Mouse (Mus musculus) kidney, postnatal 14 days (tissue): Measurements from ENCODE around the gene Mmp3.
"Not testable (repeated sequence)": the region's sequence is repeated elsewhere in the genome, so short reads cannot be mapped to it uniquely, and the experiment has no call there.

Source experiments
- DNase-seq: peaks from one replicate; pipeline ENCODE4 v3.0.0; 2022; ENCODE audit warnings: mixed read lengths

The Mmp3 gene

DNA sequence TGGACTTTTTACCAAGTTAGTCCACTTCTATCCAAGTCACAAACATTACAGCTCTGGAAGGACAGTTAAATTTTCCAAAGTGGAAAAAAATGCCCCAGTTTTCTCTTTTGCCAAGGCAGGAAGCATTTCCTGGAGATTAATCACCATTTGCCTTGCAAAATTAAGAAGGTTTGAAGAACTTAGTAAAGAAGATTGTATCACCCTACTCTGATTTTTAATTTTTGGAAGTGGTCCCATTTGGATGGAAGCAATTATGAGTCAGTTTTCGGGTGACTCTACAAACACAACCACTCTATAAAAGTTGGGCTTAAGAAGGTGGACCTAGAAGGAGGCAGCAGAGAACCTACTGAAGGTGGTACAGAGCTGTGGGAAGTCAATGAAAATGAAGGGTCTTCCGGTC is at the start of gene Mmp3:
Mmp3 (plus strand) TSS at position 301 of the 400 bp plus-strand sequence.
- no peak for DNase-seq

DNA sequence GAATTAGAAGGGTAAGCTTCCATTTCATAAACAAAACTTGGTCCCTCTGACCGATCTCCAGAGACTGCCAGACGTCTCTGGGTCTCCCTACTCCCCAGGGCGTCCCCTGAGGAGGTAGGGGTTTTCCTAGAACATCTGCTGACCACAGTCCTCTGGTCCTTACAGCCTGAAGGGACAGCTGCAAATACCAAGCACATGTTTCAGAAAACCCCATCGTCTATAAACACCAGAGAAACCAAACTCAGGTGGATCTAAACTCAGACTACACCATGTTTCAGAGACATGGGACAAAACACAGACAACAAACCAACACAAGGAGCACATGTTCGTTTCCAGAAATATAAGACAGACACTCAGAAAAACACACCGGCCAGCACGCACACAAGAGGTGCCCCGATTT is 49.1 kb upstream of the Mmp3 start:
- not testable (repeated sequence) for DNase-seq

DNA sequence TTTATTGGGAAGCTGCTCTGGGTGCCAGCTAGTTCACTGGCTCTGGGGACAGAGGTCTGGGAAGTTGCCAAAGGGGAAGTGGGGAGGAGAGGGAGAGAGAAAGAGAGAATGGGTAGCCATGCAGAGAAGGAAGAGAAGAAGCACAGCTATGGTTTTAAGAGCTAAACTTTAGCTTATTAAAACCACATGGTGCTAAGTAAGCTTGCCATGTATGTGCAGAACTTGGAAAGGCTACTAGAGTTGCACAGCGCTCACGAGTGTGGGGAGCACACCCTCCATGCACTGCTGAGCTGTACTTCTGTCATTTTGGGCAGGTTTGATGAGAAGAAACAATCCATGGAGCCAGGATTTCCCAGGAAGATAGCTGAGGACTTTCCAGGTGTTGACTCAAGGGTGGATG is 7.7 kb downstream of the Mmp3 start:
- no peak for DNase-seq

DNA sequence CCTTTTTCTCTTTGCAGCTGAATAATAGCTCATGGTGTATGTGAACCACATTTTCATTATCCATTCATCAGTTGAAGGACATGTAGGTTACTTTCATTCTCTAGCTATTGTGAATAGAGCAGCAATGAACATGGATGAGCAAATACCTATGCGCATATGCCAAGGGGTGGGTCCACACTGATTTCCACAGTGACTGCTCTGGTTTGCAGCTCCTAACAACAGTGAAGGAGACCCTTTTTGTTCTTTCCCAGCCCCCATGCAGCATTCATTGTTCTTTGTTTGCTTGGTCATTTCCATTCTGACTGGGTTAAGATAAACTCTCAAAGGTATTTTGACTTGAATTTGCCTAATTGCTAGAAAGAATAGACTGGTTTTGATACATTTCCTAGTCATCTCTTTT is 24.6 kb downstream of the Mmp3 start:
- no peak for DNase-seq

DNA sequence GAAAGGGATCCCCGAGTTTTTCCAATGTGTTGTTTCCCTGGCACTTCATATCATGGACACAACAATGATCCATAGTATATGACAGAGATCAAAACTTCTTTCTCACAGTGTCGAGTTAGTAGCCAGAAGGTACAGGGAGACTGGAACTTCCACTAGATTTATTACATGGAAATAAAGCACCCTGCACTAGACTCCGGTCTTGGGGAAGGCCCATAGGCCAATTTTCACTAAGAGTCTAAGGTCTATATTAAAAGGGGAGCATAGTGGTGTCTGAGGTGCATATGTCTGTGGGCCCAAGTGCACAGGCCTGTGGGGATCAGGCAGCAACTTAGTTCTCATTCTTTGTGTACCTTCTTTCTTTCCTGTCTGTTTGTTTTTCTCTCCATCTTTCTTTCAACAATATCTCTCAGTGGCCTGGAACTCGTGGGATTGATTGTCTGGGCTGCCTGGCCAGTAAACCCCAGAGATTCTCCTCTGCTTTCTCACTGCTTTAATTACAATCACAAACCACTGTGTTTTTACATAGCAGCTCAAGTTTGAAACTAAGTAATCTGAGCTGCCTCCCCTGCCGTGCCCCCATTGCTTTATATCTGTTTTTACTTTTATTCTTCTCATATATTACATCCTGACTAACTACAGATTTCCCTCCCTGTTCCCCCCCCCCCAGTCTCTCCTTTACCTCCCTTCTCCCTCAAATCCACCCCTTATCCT is 38.2 kb downstream of the Mmp3 start:
- DNase-seq = no peak

DNA sequence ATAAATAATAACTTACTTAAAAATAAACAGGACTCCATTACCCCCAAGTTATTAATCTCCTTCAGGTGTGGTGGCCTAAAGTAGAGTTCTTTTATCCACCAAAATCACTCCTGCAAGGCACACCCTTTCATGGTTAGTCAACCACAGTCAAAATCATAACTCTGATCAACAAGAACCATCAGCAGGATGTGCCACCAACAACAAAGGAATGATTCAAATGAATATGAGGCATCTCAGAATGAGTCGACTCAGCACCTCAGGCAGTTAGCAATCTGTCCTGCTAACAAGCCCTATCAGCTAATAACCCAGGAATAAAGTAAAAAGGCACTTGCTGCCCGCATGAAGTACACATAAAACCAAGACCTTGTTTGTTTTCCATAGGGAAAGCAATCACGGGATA is 55.5 kb downstream of the Mmp3 start:
- DNase-seq = no peak

DNA sequence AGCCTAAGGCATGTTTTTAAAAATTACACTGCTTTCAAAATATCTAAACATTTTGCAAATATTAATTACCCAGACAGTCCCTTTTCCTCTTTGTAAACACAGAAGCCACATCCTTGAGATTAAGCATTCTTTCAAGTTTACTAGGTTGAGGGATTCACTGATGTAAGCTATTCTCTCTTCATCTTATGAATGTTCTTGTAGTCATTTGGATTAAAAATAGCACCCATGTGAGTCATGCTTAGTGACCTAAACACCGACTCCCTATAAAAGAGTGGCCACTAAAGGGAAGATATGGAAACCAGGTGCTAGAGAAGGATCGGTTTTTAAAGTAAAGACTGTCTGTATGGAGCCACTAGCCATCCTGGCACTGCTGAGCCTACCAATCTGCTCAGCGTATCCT is 56.4 kb downstream of the Mmp3 start, which contains the start of gene Mmp10:
Mmp10 (plus strand) TSS at position 302 of the 400 bp plus-strand sequence.
- DNase-seq = no peak
